7 mouse cellular contexts compared by ENCODE assay signal in genomic region chr4:111414399-111414798, GRCm38 (mm10). TPM values are rescaled to one million over a fixed set of nuclear protein-coding genes. Genes with fewer than 3 reads are reported as not detected.
A peak's percentile ranks its signal among the peaks of the same experiment; 100 is the strongest.
DNase-seq lines count a peak whose midpoint lies in the region; ATAC-seq lines count a peak whose summit lies in the region.

No protein-coding gene starts in this region.

- H3K27me3 ChIP-seq in embryonic facial prominence, embryonic 13.5 days: no peaks in the 10 kb centered on the region
- no peaks in the 10 kb centered on the region for H3K27me3 ChIP-seq in heart, embryonic 15.5 days
- H3K27me3 ChIP-seq in limb, embryonic 13.5 days: no peaks in the 10 kb centered on the region
- H3K27me3 ChIP-seq in stomach, embryonic 14.5 days (ENCODE audit: control insufficient read depth, insufficient read depth, low read length): no peaks in the 10 kb centered on the region

- peak overlapping the region; percentile 93 for H3K4me3 ChIP-seq in embryonic facial prominence, embryonic 13.5 days
- peak overlapping the region; percentile 74 for H3K4me3 ChIP-seq in heart, embryonic 15.5 days
- peak overlapping the region; percentile 94 for H3K4me3 ChIP-seq in limb, embryonic 13.5 days
- H3K4me3 ChIP-seq in stomach, embryonic 14.5 days (ENCODE audit: low read depth, low read length): peak overlapping the region; percentile 64

- WGBS in embryonic facial prominence, embryonic 13.5 days: 1% methylated on average over 6 of the region's 6 CpGs
- 3% methylated on average over 6 of the region's 6 CpGs for WGBS in heart, embryonic 15.5 days
- 0% methylated on average over 6 of the region's 6 CpGs for WGBS in limb, embryonic 13.5 days
- WGBS in stomach, embryonic 14.5 days: 2% methylated on average over 6 of the region's 6 CpGs

- ATAC-seq in embryonic facial prominence, embryonic 13.5 days (ENCODE audit: insufficient number of reproducible peaks, insufficient read depth, low FRiP score, low TSS enrichment, low read depth): peak; percentile 5; the same call in 1 of the 2 replicates
- ATAC-seq in heart, embryonic 15.5 days (replicated peaks; ENCODE audit: insufficient number of reproducible peaks, insufficient read depth, low FRiP score, low read depth): no peak
- peak; percentile 20; the same call in 1 of the 2 replicates for ATAC-seq in limb, embryonic 13.5 days (ENCODE audit: low FRiP score, low read depth)
- ATAC-seq in stomach, embryonic 14.5 days (ENCODE audit: insufficient number of reproducible peaks, insufficient read depth, low FRiP score, low read depth): peak; percentile 19

- peak; percentile 41 to 52 for DNase-seq in right cerebral cortex, postnatal 10 days (ENCODE audit: low spot score in 2 of 2)
- no peak for DNase-seq in right cerebral cortex, postnatal 25 days
- no peak for DNase-seq in layer of hippocampus, adult 8-10 months (ENCODE audit: low spot score in 2 of 2)

- peak overlapping the region; percentile 98 for H3K9ac ChIP-seq in embryonic facial prominence, embryonic 13.5 days
- peak overlapping the region; percentile 81 for H3K9ac ChIP-seq in heart, embryonic 15.5 days
- peak overlapping the region; percentile 96 for H3K9ac ChIP-seq in limb, embryonic 13.5 days
- H3K9ac ChIP-seq in stomach, embryonic 14.5 days (replicated peaks; ENCODE audit: low read depth, low read length): 0 out of 2 replicates have a peak overlapping the region, but pooled peaks have one; percentile 33

- H3K9me3 ChIP-seq in embryonic facial prominence, embryonic 13.5 days: no peaks in the 10 kb centered on the region
- no peaks in the 10 kb centered on the region for H3K9me3 ChIP-seq in heart, embryonic 15.5 days (replicated peaks)
- no peaks in the 10 kb centered on the region for H3K9me3 ChIP-seq in limb, embryonic 13.5 days
- no peaks in the 10 kb centered on the region for H3K9me3 ChIP-seq in stomach, embryonic 14.5 days (ENCODE audit: control insufficient read depth, low read depth, low read length)

- H3K36me3 ChIP-seq in embryonic facial prominence, embryonic 13.5 days: peaks cover 19% of the 10 kb centered on the region
- no peaks in the 10 kb centered on the region for H3K36me3 ChIP-seq in heart, embryonic 15.5 days
- peaks cover 20% of the 10 kb centered on the region for H3K36me3 ChIP-seq in limb, embryonic 13.5 days
- peaks cover 8% of the 10 kb centered on the region for H3K36me3 ChIP-seq in stomach, embryonic 14.5 days (ENCODE audit: control insufficient read depth, insufficient read depth, low read length)

- peak overlapping the region; percentile 96 for H3K27ac ChIP-seq in embryonic facial prominence, embryonic 13.5 days
- H3K27ac ChIP-seq in heart, embryonic 15.5 days: peak overlapping the region; percentile 78
- H3K27ac ChIP-seq in limb, embryonic 13.5 days: peak overlapping the region; percentile 45
- H3K27ac ChIP-seq in stomach, embryonic 14.5 days (ENCODE audit: low read length): peak overlapping the region; percentile 80

- H3K4me2 ChIP-seq in embryonic facial prominence, embryonic 13.5 days: peak overlapping the region; percentile 79
- H3K4me2 ChIP-seq in heart, embryonic 15.5 days: peak overlapping the region; percentile 76
- H3K4me2 ChIP-seq in limb, embryonic 13.5 days (replicated peaks): peak overlapping the region; percentile 85
- peak overlapping the region; percentile 78 for H3K4me2 ChIP-seq in stomach, embryonic 14.5 days (replicated peaks; ENCODE audit: low read depth, low read length)

- H3K4me1 ChIP-seq in embryonic facial prominence, embryonic 13.5 days: peaks cover 49% of the 10 kb centered on the region
- H3K4me1 ChIP-seq in heart, embryonic 15.5 days (replicated peaks): peaks cover 15% of the 10 kb centered on the region
- peaks cover 30% of the 10 kb centered on the region for H3K4me1 ChIP-seq in limb, embryonic 13.5 days
- peaks cover 18% of the 10 kb centered on the region for H3K4me1 ChIP-seq in stomach, embryonic 14.5 days (ENCODE audit: control insufficient read depth, insufficient read depth, low read length)

RNA-seq across cellular contexts. Expression of gene Bend5, which starts 0.4 kb away (rescaled TPM):
- polyA plus RNA-seq in embryonic facial prominence, embryonic 13.5 days (2015; fragmentation: Nextera tagmentation; extraction: Ambion mirVana): 143 and 145 TPM in 2 replicates
- polyA plus RNA-seq in heart, embryonic 15.5 days (2015; fragmentation: Nextera tagmentation; extraction: Ambion mirVana): 15.4 and 18.2 TPM in 2 replicates
- polyA plus RNA-seq in limb, embryonic 13.5 days (2015; fragmentation: Nextera tagmentation; extraction: Ambion mirVana): 49.9 and 52.1 TPM in 2 replicates
- polyA plus RNA-seq in stomach, embryonic 14.5 days (2014; fragmentation: Nextera tagmentation; extraction: Ambion mirVana): 40.3 and 42.0 TPM in 2 replicates
- 10 to 100 TPM; 10.7 to 12.6 (median 11.8) TPM for total RNA-seq in layer of hippocampus, adult 8-10 months (2022)

Comparison
In these comparisons a context has a peak if more than half of its experiments do, and no peak if none do; other contexts are left out.
1. DNase-seq: peak in right cerebral cortex, postnatal 10 days (2 of 2); none in right cerebral cortex, postnatal 25 days (single experiment) and layer of hippocampus, adult 8-10 months (0 of 2).
2. H3K27ac ChIP-seq: peak in every context shown above with its lines; median percentile 96 in embryonic facial prominence, embryonic 13.5 days; 80 in stomach, embryonic 14.5 days; 78 in heart, embryonic 15.5 days; 45 in limb, embryonic 13.5 days.
3. H3K9ac ChIP-seq: peak in every context shown above with its lines; median percentile 98 in embryonic facial prominence, embryonic 13.5 days; 96 in limb, embryonic 13.5 days; 81 in heart, embryonic 15.5 days; 33 in stomach, embryonic 14.5 days.
4. Peak in every context shown above with its lines, with median percentiles within 50 percentile points of each other: H3K4me2 ChIP-seq and H3K4me3 ChIP-seq.